Mouse (Mus musculus): ENCODE data around the gene Aspa. TPM values are rescaled to one million over a fixed set of nuclear protein-coding genes. Genes with fewer than 3 reads are reported as not detected.
"Not testable (repeated sequence)": the region's sequence is repeated elsewhere in the genome, so short reads cannot be mapped to it uniquely, and the experiment has no call there.

Aspa gene
- total and polyA plus RNA-seq, 3 experiments: 1.4 to 2.2 (median 1.5) TPM

DNA sequence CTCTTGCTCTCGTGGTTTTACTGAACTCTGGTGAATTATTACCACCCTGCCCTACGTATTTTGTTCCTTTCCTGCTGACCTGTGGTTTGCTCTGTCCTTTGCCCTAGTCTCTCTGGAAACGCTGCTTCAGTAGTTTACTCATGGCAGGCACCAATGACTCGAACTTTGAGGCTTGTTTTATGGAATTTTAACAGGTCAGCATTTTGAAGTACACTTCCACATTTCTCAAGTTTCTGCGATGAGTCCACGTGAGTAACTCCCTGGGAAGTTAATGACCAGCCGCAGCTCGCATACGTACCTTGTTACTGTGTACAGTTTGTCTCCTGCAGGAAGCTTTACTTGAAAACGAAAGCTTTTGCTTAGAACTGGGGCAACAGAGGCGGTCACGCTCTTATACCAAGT, 2.9 kb downstream of the Aspa start:
- Histone ChIP-seq H3K9ac (ENCODE audit: low read depth, low read length) (0 out of 2 replicates have a peak overlapping the region, but pooled peaks have one; percentile 12), H3K36me3 (ENCODE audit: control insufficient read depth, insufficient read depth, low read length) (no peaks in the 10 kb centered on the region), H3K27me3 (ENCODE audit: control insufficient read depth, insufficient read depth, low read length) (no peaks in the 10 kb centered on the region), H3K4me3 (no peak overlapping the region), H3K79me2 (replicated peaks; ENCODE audit: control insufficient read depth, insufficient read depth, low read length) (no peaks in the 10 kb centered on the region), H3K4me1 (ENCODE audit: control insufficient read depth, insufficient read depth, low read length) (peaks cover 1% of the 10 kb centered on the region), H3K27ac (0 out of 2 replicates have a peak overlapping the region, but pooled peaks have one; percentile 24)
- intact Hi-C loops (cut with DNase I): no loop called here
- 52% methylated on average over 12 of the region's 12 CpGs for WGBS
- DNase-seq: peak in 1 of 2 experiments; percentile 17
- TF ChIP-seq EP300 (IDR thresholded peaks at IDR 0.05; ENCODE audit: insufficient read depth, low read depth, low read length): no peak
- no peak for TF ChIP-seq CTCF (IDR thresholded peaks at IDR 0.05)
- TF ChIP-seq POLR2A (IDR thresholded peaks at IDR 0.05; ENCODE audit: insufficient read depth, low read depth, low read length): no peak

DNA sequence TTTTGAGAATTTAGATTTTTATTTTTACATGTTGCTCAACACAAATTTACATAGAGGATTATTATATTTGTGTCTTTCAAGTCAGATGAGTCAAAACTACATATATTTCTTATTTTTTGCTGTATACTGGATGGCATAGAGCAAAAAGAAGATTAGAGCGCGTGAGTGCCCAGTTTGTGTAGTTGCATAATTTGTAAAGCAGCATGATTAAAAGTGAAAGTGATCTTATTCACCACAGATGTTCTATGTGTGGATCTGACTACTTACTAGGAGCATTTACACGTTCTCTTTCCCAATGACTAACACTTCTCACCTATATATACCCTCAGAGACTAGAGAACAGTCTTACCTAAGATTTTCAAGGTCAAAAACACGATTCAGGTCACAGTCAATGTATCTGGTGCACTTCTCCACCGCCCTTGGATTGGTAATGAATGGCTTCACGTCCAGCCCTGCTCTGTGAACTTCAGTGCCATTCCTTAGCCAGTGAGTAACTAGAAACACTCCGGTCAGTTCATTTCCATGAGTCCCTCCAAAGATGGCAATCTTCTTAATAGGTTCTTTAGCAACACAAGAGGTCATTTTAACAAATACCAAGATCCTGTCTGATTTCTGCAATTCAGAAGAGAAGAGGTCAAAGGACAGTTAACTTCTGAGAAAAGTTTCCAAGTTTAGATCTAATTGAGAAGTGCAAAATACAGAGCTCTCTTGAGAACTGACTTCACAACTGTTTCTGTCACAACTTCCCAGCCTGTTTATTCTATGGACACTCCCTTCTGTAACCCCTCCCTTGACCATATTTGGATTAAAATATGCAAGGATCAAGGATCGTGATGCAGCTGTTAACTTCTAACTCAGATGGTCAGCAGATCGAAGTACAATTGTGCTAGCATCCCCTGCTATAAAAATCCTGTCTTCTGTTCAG, 5.2 kb downstream of the Aspa start:
- no peak for DNase-seq
- H3K36me3 ChIP-seq (ENCODE audit: control insufficient read depth, insufficient read depth, low read length): no peaks in the 10 kb centered on the region
- H3K27ac ChIP-seq: peak overlapping the region; percentile 4; the same call in 1 of the 2 replicates
- peaks cover 1% of the 10 kb centered on the region for H3K4me1 ChIP-seq (ENCODE audit: control insufficient read depth, insufficient read depth, low read length)
- intact Hi-C loops (cut with DNase I): no loop called here
- peak overlapping the region; percentile 11; the same call in 1 of the 2 replicates for H3K4me3 ChIP-seq
- TF ChIP-seq POLR2A (IDR thresholded peaks at IDR 0.05; ENCODE audit: insufficient read depth, low read depth, low read length) (0 out of 2 replicates have a peak, but pooled peaks have one; percentile 31), EP300 (IDR thresholded peaks at IDR 0.05; ENCODE audit: insufficient read depth, low read depth, low read length) (no peak)
- H3K79me2 ChIP-seq (replicated peaks; ENCODE audit: control insufficient read depth, insufficient read depth, low read length): no peaks in the 10 kb centered on the region
- 61% methylated on average over 9 of the region's 9 CpGs for WGBS
- no peaks in the 10 kb centered on the region for H3K27me3 ChIP-seq (ENCODE audit: control insufficient read depth, insufficient read depth, low read length)
- peak overlapping the region; percentile 36 for H3K9ac ChIP-seq (ENCODE audit: low read depth, low read length)

DNA sequence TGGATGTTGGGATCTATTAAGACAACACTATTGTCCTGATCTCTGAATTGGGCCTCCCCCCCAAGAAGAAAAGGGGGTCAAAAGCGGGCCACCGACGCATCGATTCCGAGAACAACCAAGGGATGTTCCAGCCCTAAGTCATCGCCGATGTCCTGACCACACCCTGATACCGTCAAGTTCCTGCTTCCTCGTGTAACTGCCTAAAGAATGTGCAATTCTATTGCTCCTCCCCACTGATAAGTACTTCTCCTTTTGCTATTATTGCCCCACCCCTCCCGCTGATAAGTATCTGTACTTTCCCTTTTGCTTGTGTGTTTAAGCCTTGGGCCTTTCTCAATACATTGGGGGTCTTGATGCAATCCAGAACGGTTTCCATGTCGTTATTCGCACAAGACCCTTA, 8.3 kb downstream of the Aspa start:
- H3K27ac ChIP-seq; H3K4me3 ChIP-seq; H3K9ac ChIP-seq (ENCODE audit: low read depth, low read length); H3K36me3 ChIP-seq (ENCODE audit: control insufficient read depth, insufficient read depth, low read length); H3K4me1 ChIP-seq (ENCODE audit: control insufficient read depth, insufficient read depth, low read length); DNase-seq; intact Hi-C loops (cut with DNase I); H3K79me2 ChIP-seq (replicated peaks; ENCODE audit: control insufficient read depth, insufficient read depth, low read length); H3K27me3 ChIP-seq (ENCODE audit: control insufficient read depth, insufficient read depth, low read length): not testable (repeated sequence)
- 84% methylated on average over 13 of the region's 13 CpGs for WGBS

DNA sequence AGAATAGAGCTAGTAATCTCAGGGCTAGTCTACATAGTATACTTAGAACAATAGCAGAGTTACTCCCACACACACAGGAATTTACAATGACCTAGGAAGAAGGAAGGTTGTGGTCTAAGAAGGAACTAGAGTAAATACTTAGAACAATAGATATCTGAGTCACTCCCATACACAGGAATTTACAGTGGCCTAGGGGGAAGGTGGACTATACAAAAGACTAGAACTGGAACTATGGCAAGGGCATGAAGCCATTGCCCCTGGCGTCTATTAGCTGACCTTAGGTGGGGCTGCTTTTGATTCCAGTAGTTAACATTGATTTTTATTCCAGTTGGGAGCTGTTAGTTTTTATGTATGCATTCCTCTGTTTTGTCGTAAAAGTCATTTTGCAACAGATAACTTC, 10.8 kb downstream of the Aspa start:
- H3K4me3 ChIP-seq; H3K4me1 ChIP-seq (ENCODE audit: control insufficient read depth, insufficient read depth, low read length); H3K79me2 ChIP-seq (replicated peaks; ENCODE audit: control insufficient read depth, insufficient read depth, low read length); H3K27me3 ChIP-seq (ENCODE audit: control insufficient read depth, insufficient read depth, low read length); intact Hi-C loops (cut with DNase I); H3K9ac ChIP-seq (ENCODE audit: low read depth, low read length); H3K36me3 ChIP-seq (ENCODE audit: control insufficient read depth, insufficient read depth, low read length); DNase-seq: not testable (repeated sequence)
- H3K27ac ChIP-seq: peak overlapping the region; percentile 29; the same call in 1 of the 2 replicates
- 44% methylated on average over 2 of the region's 2 CpGs for WGBS

DNA sequence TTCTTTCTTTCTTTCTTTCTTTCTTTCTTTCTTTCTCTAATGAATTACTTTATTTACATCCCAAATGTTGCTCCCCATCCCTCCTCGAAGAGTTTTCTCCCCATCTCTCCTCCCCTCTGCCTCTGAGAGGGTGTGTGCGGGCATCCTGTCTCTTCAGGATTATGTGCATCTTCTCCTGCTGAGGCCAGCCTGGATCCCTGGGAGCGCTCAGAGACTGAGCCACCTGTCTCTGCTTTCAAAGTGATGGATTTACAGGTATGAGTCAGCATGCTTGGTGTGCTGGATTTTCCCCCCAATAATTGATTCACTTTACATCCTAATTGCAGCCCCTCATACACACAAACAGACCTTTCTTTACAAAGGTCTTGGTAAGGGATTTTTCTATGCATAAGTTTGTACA, 13.4 kb downstream of the Aspa start:
- Histone ChIP-seq H3K27ac (no peak overlapping the region), H3K36me3 (ENCODE audit: control insufficient read depth, insufficient read depth, low read length) (peaks cover 2% of the 10 kb centered on the region; the same call in 1 of the 2 replicates), H3K4me3 (no peak overlapping the region), H3K79me2 (replicated peaks; ENCODE audit: control insufficient read depth, insufficient read depth, low read length) (no peaks in the 10 kb centered on the region), H3K4me1 (ENCODE audit: control insufficient read depth, insufficient read depth, low read length) (no peaks in the 10 kb centered on the region), H3K27me3 (ENCODE audit: control insufficient read depth, insufficient read depth, low read length) (no peaks in the 10 kb centered on the region), H3K9ac (ENCODE audit: low read depth, low read length) (no peak overlapping the region)
- WGBS: 46% methylated on average over 3 of the region's 3 CpGs
- TF ChIP-seq CTCF (IDR thresholded peaks at IDR 0.05) (no peak), EP300 (IDR thresholded peaks at IDR 0.05; ENCODE audit: insufficient read depth, low read depth, low read length) (no peak), POLR2A (IDR thresholded peaks at IDR 0.05; ENCODE audit: insufficient read depth, low read depth, low read length) (no peak)
- intact Hi-C loops (cut with DNase I): no loop called here
- no peak for DNase-seq

DNA sequence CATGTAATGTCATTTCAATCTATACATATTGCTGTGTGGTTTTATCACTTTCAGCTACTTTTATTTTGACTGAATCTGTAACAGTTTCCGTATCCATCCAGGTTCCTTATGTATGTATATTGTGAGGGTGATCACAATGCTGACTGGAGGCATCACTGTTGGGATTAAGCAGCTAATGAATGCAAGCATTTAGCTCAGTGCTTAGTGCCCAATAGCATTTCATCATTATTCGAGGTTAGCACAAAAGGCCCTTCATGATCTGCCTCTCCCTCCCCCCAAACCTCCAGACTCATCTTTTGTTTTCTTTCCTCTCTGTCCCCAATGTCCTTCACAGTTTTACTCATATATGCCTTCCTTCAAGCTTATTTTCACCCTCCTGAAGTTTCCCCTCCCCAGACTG, 26.3 kb downstream of the Aspa start:
- no peak for DNase-seq
- H3K27me3 ChIP-seq (ENCODE audit: control insufficient read depth, insufficient read depth, low read length): no peaks in the 10 kb centered on the region
- TF ChIP-seq CTCF (IDR thresholded peaks at IDR 0.05): no peak
- TF ChIP-seq POLR2A (IDR thresholded peaks at IDR 0.05; ENCODE audit: insufficient read depth, low read depth, low read length): no peak
- TF ChIP-seq EP300 (IDR thresholded peaks at IDR 0.05; ENCODE audit: insufficient read depth, low read depth, low read length): no peak
- 58% methylated on average over 2 of the region's 2 CpGs for WGBS
- no peaks in the 10 kb centered on the region for H3K36me3 ChIP-seq (ENCODE audit: control insufficient read depth, insufficient read depth, low read length)
- intact Hi-C loops (cut with DNase I): no loop called here
- H3K4me1 ChIP-seq (ENCODE audit: control insufficient read depth, insufficient read depth, low read length): no peaks in the 10 kb centered on the region
- no peak overlapping the region for H3K4me3 ChIP-seq
- no peak overlapping the region for H3K27ac ChIP-seq
- no peaks in the 10 kb centered on the region for H3K79me2 ChIP-seq (replicated peaks; ENCODE audit: control insufficient read depth, insufficient read depth, low read length)
- no peak overlapping the region for H3K9ac ChIP-seq (ENCODE audit: low read depth, low read length)
